ENCODE assay signal across 12 mouse cellular contexts in the genomic region with DNA sequence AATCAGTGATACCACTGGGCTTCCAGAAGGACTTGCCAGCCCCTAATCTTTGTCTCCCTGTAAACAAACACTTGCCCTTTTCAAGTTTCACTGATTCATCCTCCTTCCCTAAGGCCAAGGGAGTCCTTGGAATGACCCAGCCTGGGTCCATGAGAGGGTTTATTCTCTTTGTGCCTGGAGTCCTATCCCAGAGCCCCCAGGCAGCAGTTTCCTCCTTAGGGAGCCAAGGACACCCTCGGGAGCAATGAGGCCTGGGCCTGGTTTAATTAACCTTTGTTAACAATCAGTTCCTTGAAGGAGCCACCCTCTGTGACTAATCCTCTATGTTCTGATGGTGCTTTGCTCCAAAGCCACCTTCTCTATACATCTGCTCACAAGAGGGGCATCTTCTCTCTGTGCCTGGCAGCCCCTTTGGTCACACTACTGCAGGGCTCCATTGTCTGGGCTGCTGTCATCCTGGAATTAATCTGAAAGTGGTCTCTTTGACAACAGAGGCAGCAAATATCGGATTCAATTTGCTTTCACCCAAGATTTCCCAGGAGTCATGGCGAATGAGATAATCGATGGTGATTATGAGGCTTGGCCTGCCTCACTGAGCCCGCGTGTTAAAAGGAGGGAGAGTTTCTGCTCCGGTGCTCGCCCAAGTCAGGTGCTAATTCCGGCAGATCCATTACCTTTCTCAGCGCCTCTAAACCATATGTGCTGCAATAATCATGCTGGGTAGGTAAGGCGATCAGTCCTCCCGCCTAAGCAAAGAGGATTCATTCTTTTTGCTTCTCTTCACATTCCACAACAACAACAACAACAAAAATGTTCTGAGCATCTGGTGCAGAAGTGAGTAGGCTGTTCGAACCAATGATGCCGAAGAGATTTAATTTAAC.
A peak's percentile ranks its signal among the peaks of the same experiment; 100 is the strongest.
DNase-seq lines count a peak whose midpoint lies in the region; ATAC-seq and TF ChIP-seq lines count a peak whose summit lies in the region.
"Had no signal": no experiment of that assay in that cellular context is flagged by ENCODE, and none has a peak within 500 bp of the region (broad histone marks: within the 10 kb centered on the region; RNA-seq: fewer than 3 reads in every experiment).

No protein-coding gene starts in this region.

- H3K4me1 ChIP-seq in kidney, embryonic 15.5 days: peaks cover 23% of the 10 kb centered on the region
- H3K4me1 ChIP-seq in kidney, adult 2 months (ENCODE audit: control insufficient read depth, insufficient read depth, low read length): no peaks in the 10 kb centered on the region
- peaks cover 21% of the 10 kb centered on the region for H3K4me1 ChIP-seq in forebrain, embryonic 12.5 days
- peaks cover 3% of the 10 kb centered on the region; the same call in 1 of the 2 replicates for H3K4me1 ChIP-seq in limb, embryonic 11.5 days (ENCODE audit: control insufficient read depth, insufficient read depth, low read length)
- H3K4me1 ChIP-seq in neural tube, embryonic 13.5 days (replicated peaks): peaks cover 29% of the 10 kb centered on the region
- H3K4me1 ChIP-seq in liver, embryonic 12.5 days: no peaks in the 10 kb centered on the region

- H3K27me3 ChIP-seq in kidney, embryonic 15.5 days: no peaks in the 10 kb centered on the region
- H3K27me3 ChIP-seq in kidney, adult 2 months (replicated peaks; ENCODE audit: control insufficient read depth, insufficient read depth, low read length): no peaks in the 10 kb centered on the region
- H3K27me3 ChIP-seq in forebrain, embryonic 12.5 days: peaks cover 45% of the 10 kb centered on the region
- no peaks in the 10 kb centered on the region for H3K27me3 ChIP-seq in limb, embryonic 11.5 days (ENCODE audit: control insufficient read depth, insufficient read depth, low read length)
- H3K27me3 ChIP-seq in neural tube, embryonic 13.5 days: no peaks in the 10 kb centered on the region
- H3K27me3 ChIP-seq in liver, embryonic 12.5 days (replicated peaks): no peaks in the 10 kb centered on the region

- no peak for TF ChIP-seq CTCF in kidney, adult 2 months (conservative IDR thresholded peaks at IDR 0.05; ENCODE audit: insufficient read depth, insufficient read length, low read depth, low read length)

- H3K9ac ChIP-seq in kidney, embryonic 15.5 days: no peak overlapping the region
- no peak overlapping the region for H3K9ac ChIP-seq in forebrain, embryonic 12.5 days
- no peak overlapping the region for H3K9ac ChIP-seq in limb, embryonic 11.5 days (ENCODE audit: low read length)
- H3K9ac ChIP-seq in neural tube, embryonic 13.5 days: no peak overlapping the region; the same call in 1 of the 2 replicates
- no peak overlapping the region for H3K9ac ChIP-seq in liver, embryonic 12.5 days

- 0 out of 2 replicates have a peak, but pooled peaks have one; percentile 17 for ATAC-seq in kidney, embryonic 15.5 days (replicated peaks; ENCODE audit: low FRiP score)
- ATAC-seq in forebrain, embryonic 12.5 days (ENCODE audit: low FRiP score): peak; percentile 81
- ATAC-seq in limb, embryonic 11.5 days (ENCODE audit: insufficient number of reproducible peaks, low FRiP score, low TSS enrichment, low read depth): peak; percentile 55; the same call in 1 of the 2 replicates
- peak; percentile 81 for ATAC-seq in neural tube, embryonic 13.5 days (ENCODE audit: low read depth)
- ATAC-seq in liver, embryonic 12.5 days: no peak

- no peak overlapping the region for H3K4me3 ChIP-seq in kidney, embryonic 15.5 days (replicated peaks)
- H3K4me3 ChIP-seq in kidney, adult 2 months (ENCODE audit: insufficient read depth, low read depth, low read length): no peak overlapping the region
- H3K4me3 ChIP-seq in forebrain, embryonic 12.5 days (replicated peaks): no peak overlapping the region
- H3K4me3 ChIP-seq in limb, embryonic 11.5 days (ENCODE audit: low read depth, low read length): no peak overlapping the region
- no peak overlapping the region for H3K4me3 ChIP-seq in neural tube, embryonic 13.5 days
- no peak overlapping the region for H3K4me3 ChIP-seq in liver, embryonic 12.5 days

- H3K27ac ChIP-seq in kidney, embryonic 15.5 days: 0 out of 2 replicates have a peak overlapping the region, but pooled peaks have one; percentile 37
- H3K27ac ChIP-seq in kidney, adult 2 months (ENCODE audit: insufficient read depth, low read depth, low read length): no peak overlapping the region
- peak overlapping the region; percentile 65 for H3K27ac ChIP-seq in forebrain, embryonic 12.5 days
- H3K27ac ChIP-seq in limb, embryonic 11.5 days (replicated peaks; ENCODE audit: low read depth, low read length): no peak overlapping the region
- H3K27ac ChIP-seq in neural tube, embryonic 13.5 days (replicated peaks): peak overlapping the region; percentile 86
- H3K27ac ChIP-seq in liver, embryonic 12.5 days: no peak overlapping the region
- H3K27ac ChIP-seq: kidney, postnatal 0 days had no signal

- no peaks in the 10 kb centered on the region for H3K9me3 ChIP-seq in kidney, embryonic 15.5 days (replicated peaks)
- H3K9me3 ChIP-seq in forebrain, embryonic 12.5 days: no peaks in the 10 kb centered on the region
- no peaks in the 10 kb centered on the region for H3K9me3 ChIP-seq in limb, embryonic 11.5 days (ENCODE audit: control insufficient read depth, low read length)
- no peaks in the 10 kb centered on the region for H3K9me3 ChIP-seq in neural tube, embryonic 13.5 days
- no peaks in the 10 kb centered on the region for H3K9me3 ChIP-seq in liver, embryonic 12.5 days (replicated peaks)

- H3K4me2 ChIP-seq in kidney, embryonic 15.5 days: peak overlapping the region; percentile 12; the same call in 1 of the 2 replicates
- H3K4me2 ChIP-seq in forebrain, embryonic 12.5 days: peak overlapping the region; percentile 22
- H3K4me2 ChIP-seq in limb, embryonic 11.5 days (ENCODE audit: low read depth, severe bottlenecking): no peak overlapping the region
- peak overlapping the region; percentile 27 for H3K4me2 ChIP-seq in neural tube, embryonic 13.5 days
- H3K4me2 ChIP-seq in liver, embryonic 12.5 days: no peak overlapping the region

- no peaks in the 10 kb centered on the region for H3K36me3 ChIP-seq in kidney, embryonic 15.5 days
- no peaks in the 10 kb centered on the region for H3K36me3 ChIP-seq in kidney, adult 2 months (ENCODE audit: control insufficient read depth, insufficient read depth, low read length)
- H3K36me3 ChIP-seq in forebrain, embryonic 12.5 days (replicated peaks): no peaks in the 10 kb centered on the region
- H3K36me3 ChIP-seq in limb, embryonic 11.5 days (ENCODE audit: control insufficient read depth, insufficient read depth, low read length): no peaks in the 10 kb centered on the region
- H3K36me3 ChIP-seq in neural tube, embryonic 13.5 days: no peaks in the 10 kb centered on the region
- H3K36me3 ChIP-seq in liver, embryonic 12.5 days: no peaks in the 10 kb centered on the region

- no peak for TF ChIP-seq POLR2A in kidney, adult 2 months (IDR thresholded peaks at IDR 0.05; ENCODE audit: low read depth, low read length)

- DNase-seq in kidney, adult 2 months: no peak
- DNase-seq in limb, embryonic 11.5 days (ENCODE audit: low spot score): no peak
- no peak for DNase-seq in frontal cortex, adult 2 months (ENCODE audit: extremely low spot score in 1 of 2, low spot score in 1 of 2)
- DNase-seq in cerebellum, adult 11 months: no peak
- DNase-seq: adrenal gland, postnatal 25 days; lung, adult 2 months; right cerebral cortex, postnatal 25 days had no signal

- WGBS in kidney, embryonic 15.5 days: 45% methylated on average over 14 of the region's 14 CpGs
- 55% methylated on average over 14 of the region's 14 CpGs for WGBS in kidney, adult 2 months
- 3% methylated on average over 14 of the region's 14 CpGs for WGBS in forebrain, embryonic 12.5 days
- 55% methylated on average over 14 of the region's 14 CpGs for WGBS in limb, embryonic 11.5 days
- 16% methylated on average over 14 of the region's 14 CpGs for WGBS in neural tube, embryonic 13.5 days
- WGBS in liver, embryonic 12.5 days (ENCODE audit: insufficient replicate concordance): 66% methylated on average over 14 of the region's 14 CpGs

Comparison
In these comparisons a context has a peak if more than half of its experiments do, and no peak if none do; other contexts are left out.
1. H3K27ac ChIP-seq: peak in kidney, embryonic 15.5 days (single experiment), forebrain, embryonic 12.5 days (single experiment) and neural tube, embryonic 13.5 days (single experiment); none in kidney, adult 2 months (single experiment), limb, embryonic 11.5 days (single experiment) and liver, embryonic 12.5 days (single experiment).
2. H3K4me2 ChIP-seq: peak in kidney, embryonic 15.5 days (single experiment), forebrain, embryonic 12.5 days (single experiment) and neural tube, embryonic 13.5 days (single experiment); none in limb, embryonic 11.5 days (single experiment) and liver, embryonic 12.5 days (single experiment).